Mouse (Mus musculus): ENCODE data around the gene Rbm19.

GRCm38 (mm10) chr5:120100814-120101213 lies 15.5 kb upstream of the Rbm19 start:
- TF ChIP-seq CTCF (IDR thresholded peaks at IDR 0.05; ENCODE audit: borderline replicate concordance, extremely low read depth, insufficient read depth, insufficient read length) (no peak), POLR2A (IDR thresholded peaks at IDR 0.05; ENCODE audit: borderline replicate concordance, extremely low read depth, insufficient read depth, insufficient read length, poor library complexity, severe bottlenecking) (no peak)
